ENCODE assay signal across 8 mouse cellular contexts in the genomic region with DNA sequence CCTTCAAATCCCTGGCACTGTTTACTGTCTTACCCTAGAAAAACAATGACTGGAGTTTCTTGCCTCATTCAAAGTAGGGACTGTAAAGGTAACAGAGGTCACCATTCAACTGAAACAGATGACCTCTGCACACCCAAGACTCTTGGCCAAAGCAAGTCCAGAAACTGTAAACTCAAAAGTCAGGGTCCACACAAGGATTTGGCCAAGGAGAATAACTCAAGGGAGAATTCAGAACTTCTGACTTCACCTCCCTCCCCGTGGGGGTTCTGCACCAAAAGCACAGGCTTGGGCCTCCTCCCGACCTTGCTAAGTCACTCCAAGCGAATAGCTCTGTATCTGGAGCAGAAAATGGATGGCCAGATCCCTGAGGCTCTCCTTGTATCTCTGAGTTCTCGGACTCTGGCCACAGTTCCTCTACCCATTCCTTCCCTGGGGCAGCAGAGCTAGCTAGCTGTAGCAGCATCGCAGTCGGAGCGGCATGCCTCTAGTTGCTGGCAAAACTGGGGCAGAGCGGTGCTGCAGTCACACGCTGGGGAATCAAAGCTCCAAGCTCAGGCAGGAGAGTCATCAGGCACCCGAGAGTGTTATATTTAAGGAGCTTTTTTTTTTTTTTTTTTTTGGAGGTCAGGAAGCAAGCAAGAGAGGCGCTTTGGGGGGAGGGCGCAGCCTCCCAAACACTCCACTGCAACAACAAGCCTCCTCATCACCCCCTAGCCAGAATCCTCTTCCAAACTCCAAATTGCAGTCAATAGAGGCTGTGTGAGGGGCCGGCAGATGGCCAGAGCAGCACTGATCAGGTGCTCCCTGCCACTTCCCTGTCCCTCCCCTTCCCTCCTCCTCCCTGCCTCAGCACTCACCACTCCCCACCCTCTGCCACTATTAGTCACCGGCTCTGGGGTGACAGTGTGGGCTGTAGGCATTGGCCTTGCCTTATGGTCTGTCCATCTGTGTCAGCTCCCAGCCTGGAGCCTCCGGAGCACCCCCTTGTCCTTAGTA.
DNase-seq lines count a peak whose midpoint lies in the region; ATAC-seq lines count a peak whose summit lies in the region.

No protein-coding gene starts in this region.

- peak; percentile 69 for DNase-seq in kidney, adult 9 months
- no peak for DNase-seq in kidney, postnatal 4 days
- peak; percentile 92 for DNase-seq in cerebellum, adult 11 months
- DNase-seq in kidney, postnatal 36 days: peak; percentile 51 to 59
- DNase-seq in midbrain, embryonic 10.5 days (ENCODE audit: low spot score): peak; percentile 13
- no peak for DNase-seq in spleen, postnatal 4 days (ENCODE audit: low spot score in 2 of 2)

- 0 out of 2 replicates have a peak overlapping the region, but pooled peaks have one; percentile 13 for H3K4me2 ChIP-seq in forebrain, embryonic 16.5 days (ENCODE audit: low read length)
- no peak overlapping the region for H3K4me2 ChIP-seq in stomach, embryonic 15.5 days

- ATAC-seq in forebrain, embryonic 16.5 days: peak; percentile 93
- ATAC-seq in stomach, embryonic 15.5 days (ENCODE audit: insufficient read depth, low FRiP score, low read depth): peak; percentile 70

- H3K27ac ChIP-seq in forebrain, embryonic 16.5 days (ENCODE audit: low read length): peak overlapping the region; percentile 65
- H3K27ac ChIP-seq in midbrain, embryonic 10.5 days (replicated peaks): peak overlapping the region; percentile 59
- no peak overlapping the region for H3K27ac ChIP-seq in stomach, embryonic 15.5 days

- H3K9me3 ChIP-seq in forebrain, embryonic 16.5 days (ENCODE audit: control insufficient read depth, low read length): no peaks in the 10 kb centered on the region
- no peaks in the 10 kb centered on the region for H3K9me3 ChIP-seq in midbrain, embryonic 10.5 days (replicated peaks)
- H3K9me3 ChIP-seq in stomach, embryonic 15.5 days: no peaks in the 10 kb centered on the region

- H3K9ac ChIP-seq in forebrain, embryonic 16.5 days (replicated peaks; ENCODE audit: low read depth, low read length): peak overlapping the region; percentile 32
- no peak overlapping the region for H3K9ac ChIP-seq in stomach, embryonic 15.5 days

- no peaks in the 10 kb centered on the region for H3K36me3 ChIP-seq in forebrain, embryonic 16.5 days (ENCODE audit: control insufficient read depth, insufficient read depth)
- no peaks in the 10 kb centered on the region for H3K36me3 ChIP-seq in midbrain, embryonic 10.5 days
- H3K36me3 ChIP-seq in stomach, embryonic 15.5 days: no peaks in the 10 kb centered on the region

- WGBS in forebrain, embryonic 16.5 days: 19% methylated on average over 15 of the region's 15 CpGs
- 11% methylated on average over 15 of the region's 15 CpGs for WGBS in midbrain, embryonic 10.5 days
- 37% methylated on average over 15 of the region's 15 CpGs for WGBS in stomach, embryonic 15.5 days

- H3K4me1 ChIP-seq in forebrain, embryonic 16.5 days (replicated peaks; ENCODE audit: control insufficient read depth, insufficient read depth, low read length): peaks cover 16% of the 10 kb centered on the region
- peaks cover 20% of the 10 kb centered on the region for H3K4me1 ChIP-seq in midbrain, embryonic 10.5 days
- H3K4me1 ChIP-seq in stomach, embryonic 15.5 days: peaks cover 5% of the 10 kb centered on the region

- H3K27me3 ChIP-seq in forebrain, embryonic 16.5 days (replicated peaks; ENCODE audit: control insufficient read depth, insufficient read depth, low read length): no peaks in the 10 kb centered on the region
- H3K27me3 ChIP-seq in midbrain, embryonic 10.5 days (ENCODE audit: low read depth, poor library complexity, severe bottlenecking): no peaks in the 10 kb centered on the region
- no peaks in the 10 kb centered on the region for H3K27me3 ChIP-seq in stomach, embryonic 15.5 days (replicated peaks)

- H3K4me3 ChIP-seq in forebrain, embryonic 16.5 days (replicated peaks; ENCODE audit: low read length): no peak overlapping the region
- H3K4me3 ChIP-seq in midbrain, embryonic 10.5 days: no peak overlapping the region
- H3K4me3 ChIP-seq in stomach, embryonic 15.5 days (replicated peaks): no peak overlapping the region

Comparison
In these comparisons a context has a peak if more than half of its experiments do, and no peak if none do; other contexts are left out.
1. DNase-seq: peak in kidney, adult 9 months (single experiment), cerebellum, adult 11 months (single experiment), kidney, postnatal 36 days (2 of 2) and midbrain, embryonic 10.5 days (single experiment); none in kidney, postnatal 4 days (0 of 2) and spleen, postnatal 4 days (0 of 2).